Mouse (Mus musculus): Measurements from ENCODE around the gene Igf1r. TPM values are rescaled to one million over a fixed set of nuclear protein-coding genes. Genes with fewer than 3 reads are reported as not detected.

Gene Igf1r
- polyA plus RNA-seq, 1 experiment = 2.7 TPM

- DNase-seq (ENCODE audit: low read depth in 1 of 2, low spot score in 2 of 2) = no peak
- Histone ChIP-seq H3K27ac (ENCODE audit: insufficient read depth, low read length) (no peak overlapping the region), H3K36me3 (ENCODE audit: control insufficient read depth, insufficient read depth, low read length) (no peaks in the 10 kb centered on the region), H3K4me3 (ENCODE audit: extremely low read depth, insufficient read depth, insufficient read length) (no peak overlapping the region), H3K4me1 (ENCODE audit: control insufficient read depth, insufficient read depth, insufficient read length) (no peaks in the 10 kb centered on the region), H3K27me3 (ENCODE audit: control insufficient read depth, insufficient read depth, low read length) (no peaks in the 10 kb centered on the region)
- no peak for TF ChIP-seq POLR2A (IDR thresholded peaks at IDR 0.05; ENCODE audit: low read depth, low read length)
- no peak for TF ChIP-seq CTCF (IDR thresholded peaks at IDR 0.05; ENCODE audit: extremely low read depth, insufficient read depth, insufficient read length, insufficient replicate concordance)
- 82% methylated on average over 11 of the region's 11 CpGs for WGBS
These were observed 187.6 kb downstream of the Igf1r start for GRCm38 (mm10) chr7:68140041-68140807.

GRCm38 (mm10) chr7:68144266-68144665, 191.6 kb downstream of the Igf1r start:
- no peak for DNase-seq (ENCODE audit: low read depth in 1 of 2, low spot score in 2 of 2)
- Histone ChIP-seq H3K4me3 (ENCODE audit: extremely low read depth, insufficient read depth, insufficient read length) (no peak overlapping the region), H3K27me3 (ENCODE audit: control insufficient read depth, insufficient read depth, low read length) (no peaks in the 10 kb centered on the region), H3K36me3 (ENCODE audit: control insufficient read depth, insufficient read depth, low read length) (no peaks in the 10 kb centered on the region), H3K4me1 (ENCODE audit: control insufficient read depth, insufficient read depth, insufficient read length) (no peaks in the 10 kb centered on the region), H3K27ac (ENCODE audit: insufficient read depth, low read length) (no peak overlapping the region)
- no peak for TF ChIP-seq CTCF (IDR thresholded peaks at IDR 0.05; ENCODE audit: extremely low read depth, insufficient read depth, insufficient read length, insufficient replicate concordance)
- no peak for TF ChIP-seq POLR2A (IDR thresholded peaks at IDR 0.05; ENCODE audit: low read depth, low read length)
- WGBS = 25% methylated on average over 6 of the region's 6 CpGs

GRCm38 (mm10) chr7:68148297-68149048, 195.8 kb downstream of the Igf1r start:
- no peaks in the 10 kb centered on the region for H3K4me1 ChIP-seq (ENCODE audit: control insufficient read depth, insufficient read depth, insufficient read length)
- H3K27ac ChIP-seq (ENCODE audit: insufficient read depth, low read length) = no peak overlapping the region
- H3K27me3 ChIP-seq (ENCODE audit: control insufficient read depth, insufficient read depth, low read length) = no peaks in the 10 kb centered on the region
- DNase-seq (ENCODE audit: low read depth in 1 of 2, low spot score in 2 of 2) = no peak
- 54% methylated on average over 20 of the region's 20 CpGs for WGBS
- TF ChIP-seq CTCF (IDR thresholded peaks at IDR 0.05; ENCODE audit: extremely low read depth, insufficient read depth, insufficient read length, insufficient replicate concordance) = no peak
- TF ChIP-seq POLR2A (IDR thresholded peaks at IDR 0.05; ENCODE audit: low read depth, low read length) = no peak
- H3K36me3 ChIP-seq (ENCODE audit: control insufficient read depth, insufficient read depth, low read length) = no peaks in the 10 kb centered on the region
- H3K4me3 ChIP-seq (ENCODE audit: extremely low read depth, insufficient read depth, insufficient read length) = no peak overlapping the region

- DNase-seq (ENCODE audit: low read depth in 1 of 2, low spot score in 2 of 2) = no peak
- WGBS = 46% methylated on average over 5 of the region's 5 CpGs
- H3K4me1 ChIP-seq (ENCODE audit: control insufficient read depth, insufficient read depth, insufficient read length) = no peaks in the 10 kb centered on the region
- no peak overlapping the region for H3K4me3 ChIP-seq (ENCODE audit: extremely low read depth, insufficient read depth, insufficient read length)
- H3K27ac ChIP-seq (ENCODE audit: insufficient read depth, low read length) = no peak overlapping the region
- H3K27me3 ChIP-seq (ENCODE audit: control insufficient read depth, insufficient read depth, low read length) = no peaks in the 10 kb centered on the region
- TF ChIP-seq CTCF (IDR thresholded peaks at IDR 0.05; ENCODE audit: extremely low read depth, insufficient read depth, insufficient read length, insufficient replicate concordance) (no peak), POLR2A (IDR thresholded peaks at IDR 0.05; ENCODE audit: low read depth, low read length) (no peak)
- H3K36me3 ChIP-seq (ENCODE audit: control insufficient read depth, insufficient read depth, low read length) = no peaks in the 10 kb centered on the region
These were observed 199.3 kb downstream of the Igf1r start for GRCm38 (mm10) chr7:68151892-68152291.

- H3K4me1 ChIP-seq (ENCODE audit: control insufficient read depth, insufficient read depth, insufficient read length) = no peaks in the 10 kb centered on the region
- 93% methylated on average over 8 of the region's 8 CpGs for WGBS
- H3K36me3 ChIP-seq (ENCODE audit: control insufficient read depth, insufficient read depth, low read length) = no peaks in the 10 kb centered on the region
These were observed 199.8 kb downstream of the Igf1r start for GRCm38 (mm10) chr7:68152458-68152857.

GRCm38 (mm10) chr7:68153269-68153668, 200.6 kb downstream of the Igf1r start:
- H3K36me3 ChIP-seq (ENCODE audit: control insufficient read depth, insufficient read depth, low read length) = no peaks in the 10 kb centered on the region
- no peak for DNase-seq (ENCODE audit: low read depth in 1 of 2, low spot score in 2 of 2)
- no peak overlapping the region for H3K4me3 ChIP-seq (ENCODE audit: extremely low read depth, insufficient read depth, insufficient read length)
- H3K4me1 ChIP-seq (ENCODE audit: control insufficient read depth, insufficient read depth, insufficient read length) = no peaks in the 10 kb centered on the region
- TF ChIP-seq POLR2A (IDR thresholded peaks at IDR 0.05; ENCODE audit: low read depth, low read length) = no peak
- no peak for TF ChIP-seq CTCF (IDR thresholded peaks at IDR 0.05; ENCODE audit: extremely low read depth, insufficient read depth, insufficient read length, insufficient replicate concordance)
- WGBS = 92% methylated on average over 8 of the region's 8 CpGs
- H3K27ac ChIP-seq (ENCODE audit: insufficient read depth, low read length) = no peak overlapping the region
- H3K27me3 ChIP-seq (ENCODE audit: control insufficient read depth, insufficient read depth, low read length) = no peaks in the 10 kb centered on the region

More at GRCm38 (mm10) chr7:68152458-68152857, 199.8 kb downstream of the Igf1r start:
- no peak for TF ChIP-seq CTCF (IDR thresholded peaks at IDR 0.05; ENCODE audit: extremely low read depth, insufficient read depth, insufficient read length, insufficient replicate concordance)
- TF ChIP-seq POLR2A (IDR thresholded peaks at IDR 0.05; ENCODE audit: low read depth, low read length) = no peak
- no peak for DNase-seq (ENCODE audit: low read depth in 1 of 2, low spot score in 2 of 2)
- Histone ChIP-seq H3K4me3 (ENCODE audit: extremely low read depth, insufficient read depth, insufficient read length) (no peak overlapping the region), H3K27me3 (ENCODE audit: control insufficient read depth, insufficient read depth, low read length) (no peaks in the 10 kb centered on the region), H3K27ac (ENCODE audit: insufficient read depth, low read length) (no peak overlapping the region)

Measured in spleen, adult 2 months (tissue).